Mouse (Mus musculus) stomach, postnatal 0 days (tissue): Measurements from ENCODE around the gene Slc35b4.

Experiments
- CTCF ChIP-seq: IDR thresholded peaks from 2 replicates; pipeline ENCODE4 v1.5.1; 2016; ENCODE audit warnings: antibody characterized with exemption, low read depth, mild to moderate bottlenecking, moderate library complexity
- EP300 ChIP-seq: optimal IDR thresholded peaks from 2 replicates; pipeline ENCODE3; 2016; ENCODE audit warnings: antibody characterized with exemption

DNA sequence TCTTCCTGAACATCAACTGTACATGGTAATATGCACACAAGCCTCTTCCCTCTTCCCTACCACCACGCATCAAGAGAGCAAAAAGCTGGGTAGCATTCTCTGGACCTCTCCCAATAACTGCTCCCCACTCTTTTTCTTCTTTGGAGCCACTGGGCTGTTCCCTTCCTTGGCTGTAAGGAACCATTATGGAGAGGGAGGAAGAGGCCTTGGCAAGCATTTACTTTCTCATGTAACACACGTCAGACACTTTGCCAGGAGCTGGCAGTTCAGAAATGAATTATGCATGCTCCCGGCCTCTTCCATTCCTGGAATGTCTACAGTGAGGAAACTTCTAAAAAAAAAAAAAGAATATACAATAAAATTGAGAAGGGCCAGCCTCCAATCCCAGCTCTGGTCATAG, 22.7 kb downstream of the Slc35b4 start:
- TF ChIP-seq CTCF (no peak), EP300 (peak; percentile 18)
